9 mouse cellular contexts compared by ENCODE assay signal in the genomic region with DNA sequence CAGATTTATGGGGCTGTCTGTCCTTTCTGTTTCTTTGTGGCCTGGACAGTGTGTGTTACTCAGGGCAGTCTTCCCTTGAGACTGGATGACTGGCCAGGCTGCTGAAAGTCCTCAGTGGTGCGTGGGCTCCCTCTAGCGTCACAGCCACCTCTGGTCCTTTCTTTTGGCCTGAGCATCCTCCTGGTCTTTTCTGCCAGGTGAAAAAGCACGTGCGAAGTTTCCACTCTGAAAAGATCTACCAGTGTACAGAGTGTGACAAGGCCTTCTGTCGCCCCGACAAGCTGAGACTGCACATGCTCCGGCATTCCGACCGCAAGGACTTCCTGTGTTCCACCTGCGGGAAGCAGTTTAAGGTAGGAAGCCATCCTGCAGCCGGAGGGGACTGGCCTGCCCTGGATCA. TPM values are rescaled to one million over a fixed set of nuclear protein-coding genes. Genes with fewer than 3 reads are reported as not detected.
DNase-seq lines count a peak whose midpoint lies in the region; ATAC-seq lines count a peak whose summit lies in the region.
"Had no signal": no experiment of that assay in that cellular context is flagged by ENCODE, and none has a peak within 500 bp of the region (broad histone marks: within the 10 kb centered on the region; RNA-seq: fewer than 3 reads in every experiment).

No protein-coding gene starts in this region.

- no peaks in the 10 kb centered on the region for H3K27me3 ChIP-seq in midbrain, embryonic 11.5 days (ENCODE audit: control insufficient read depth, insufficient read depth, low read length)
- H3K27me3 ChIP-seq: megakaryocyte, embryonic 14.5 days had no signal

- H3K4me2 ChIP-seq in midbrain, embryonic 11.5 days: no peak overlapping the region

- ATAC-seq in midbrain, embryonic 11.5 days (ENCODE audit: low FRiP score): peak; percentile 76

- H3K4me1 ChIP-seq in midbrain, embryonic 11.5 days (ENCODE audit: control insufficient read depth, insufficient read depth, low read length): peaks cover 6% of the 10 kb centered on the region

- peak overlapping the region; percentile 13; the same call in 1 of the 2 replicates for H3K9ac ChIP-seq in midbrain, embryonic 11.5 days (ENCODE audit: low read length)

- peak; percentile 68 for DNase-seq in R1 (ENCODE audit: low read depth, low spot score)
- DNase-seq in cerebellum, adult 9-10 months: peak; percentile 91
- DNase-seq in frontal cortex, postnatal 25 days (ENCODE audit: low spot score in 2 of 2): peak; percentile 53 to 54
- peak; percentile 77 for DNase-seq in induced T-regulatory cell, adult 2 months (ENCODE audit: low read depth)
- peak; percentile 71 to 74 for DNase-seq in left cerebral cortex, adult 18-20 months (ENCODE audit: low spot score in 2 of 2)
- DNase-seq in midbrain, embryonic 11.5 days (ENCODE audit: low spot score, missing footprints): peak; percentile 93
- DNase-seq in right cerebral cortex, postnatal 36 days (ENCODE audit: low spot score in 2 of 2): peak; percentile 32 to 46
- peak; percentile 55 for DNase-seq in yolk sac, embryonic 10.5 days (ENCODE audit: low spot score)

- H3K9me3 ChIP-seq in midbrain, embryonic 11.5 days (ENCODE audit: control insufficient read depth, low read length): no peaks in the 10 kb centered on the region
- H3K9me3 ChIP-seq: megakaryocyte, embryonic 14.5 days had no signal

- H3K4me3 ChIP-seq in midbrain, embryonic 11.5 days (ENCODE audit: low read depth, low read length): no peak overlapping the region
- H3K4me3 ChIP-seq: megakaryocyte, embryonic 14.5 days had no signal

- WGBS in midbrain, embryonic 11.5 days: 71% methylated on average over 11 of the region's 11 CpGs

- H3K36me3 ChIP-seq in midbrain, embryonic 11.5 days (ENCODE audit: control insufficient read depth, insufficient read depth, low read length): 0 out of 2 replicates have a peak, but pooled peaks cover 5% of the 10 kb centered on the region

- no peak overlapping the region for H3K27ac ChIP-seq in midbrain, embryonic 11.5 days (ENCODE audit: low read depth, low read length)

RNA-seq across cellular contexts. Expression of gene Nfrkb, which starts 37.1 kb away (rescaled TPM):
- total RNA-seq in left cerebral cortex, adult 18-20 months (2021): 10 to 100 TPM; 24.5 to 25.1 TPM
- polyA plus RNA-seq in midbrain, embryonic 11.5 days (2014; fragmentation: Nextera tagmentation; extraction: Ambion mirVana): 19.3 and 19.8 TPM in 2 replicates

Comparison
In these comparisons a context has a peak if more than half of its experiments do, and no peak if none do; other contexts are left out.
1. DNase-seq: peak in every context shown above with its lines; median percentile 93 in midbrain, embryonic 11.5 days; 91 in cerebellum, adult 9-10 months; 77 in induced T-regulatory cell, adult 2 months; 72 in left cerebral cortex, adult 18-20 months; 68 in R1; 55 in yolk sac, embryonic 10.5 days; 54 in frontal cortex, postnatal 25 days; 39 in right cerebral cortex, postnatal 36 days.